Mouse (Mus musculus) cerebellum, adult 18-20 months (tissue): ENCODE measurements around the gene Pdcl3.

Experiments used
- DNase-seq, 2 experiments: peaks; one replicate each; pipeline ENCODE4 v3.0.0; 2021

The Pdcl3 gene

GRCm38 (mm10) chr1:38985308-38985707, at the start of gene Pdcl3:
Gene Pdcl3 (plus strand): TSS chr1:38985608.
- no peak for DNase-seq

- DNase-seq, result peak; percentile 55 to 56
Measured at GRCm38 (mm10) chr1:38936780-38937179, 48.6 kb upstream of the Pdcl3 start.

- no peak for DNase-seq
Measured at GRCm38 (mm10) chr1:38938849-38939248, 46.6 kb upstream of the Pdcl3 start, which contains the start of gene Nms. Gene Nms (plus strand): TSS chr1:38939149.

- no peak for DNase-seq
Measured at GRCm38 (mm10) chr1:38939608-38940007, 45.8 kb upstream of the Pdcl3 start.

- DNase-seq, result no peak
Measured at GRCm38 (mm10) chr1:38956457-38956856, 29.0 kb upstream of the Pdcl3 start.

- DNase-seq, result no peak
Measured at GRCm38 (mm10) chr1:38969116-38969515, 16.3 kb upstream of the Pdcl3 start.

- DNase-seq, result no peak
Measured at GRCm38 (mm10) chr1:38971712-38972111, 13.7 kb upstream of the Pdcl3 start.

- DNase-seq, result no peak
Measured at GRCm38 (mm10) chr1:38972986-38973592, 12.3 kb upstream of the Pdcl3 start.

GRCm38 (mm10) chr1:38979953-38980352, 5.5 kb upstream of the Pdcl3 start:
- DNase-seq, result no peak

GRCm38 (mm10) chr1:38983870-38984269, 1.5 kb upstream of the Pdcl3 start:
- DNase-seq, result no peak

- peak; percentile 98 to 99 for DNase-seq
Measured at GRCm38 (mm10) chr1:38987080-38987864, 1.9 kb downstream of the Pdcl3 start.

- no peak for DNase-seq
Measured at GRCm38 (mm10) chr1:38987865-38988211, 2.4 kb downstream of the Pdcl3 start.

GRCm38 (mm10) chr1:38988357-38988756, 2.9 kb downstream of the Pdcl3 start:
- DNase-seq, result no peak

GRCm38 (mm10) chr1:38992365-38992764, 7.0 kb downstream of the Pdcl3 start:
- DNase-seq, result peak; percentile 38 to 44

GRCm38 (mm10) chr1:39001106-39001505, 15.7 kb downstream of the Pdcl3 start:
- peak; percentile 77 to 81 for DNase-seq

GRCm38 (mm10) chr1:39005751-39006354, 20.4 kb downstream of the Pdcl3 start:
- no peak for DNase-seq

- DNase-seq, result no peak
Measured at GRCm38 (mm10) chr1:39006830-39007829, 21.7 kb downstream of the Pdcl3 start.

- DNase-seq, result peak; percentile 65 to 66
Measured at GRCm38 (mm10) chr1:39010583-39011021, 25.2 kb downstream of the Pdcl3 start.

GRCm38 (mm10) chr1:39012576-39012975, 27.2 kb downstream of the Pdcl3 start:
- DNase-seq, result no peak

GRCm38 (mm10) chr1:39013843-39014242, 28.4 kb downstream of the Pdcl3 start:
- DNase-seq, result no peak

GRCm38 (mm10) chr1:39015529-39015928, 30.1 kb downstream of the Pdcl3 start:
- no peak for DNase-seq

- no peak for DNase-seq
Measured at GRCm38 (mm10) chr1:39017871-39018270, 32.5 kb downstream of the Pdcl3 start.

GRCm38 (mm10) chr1:39025142-39025541, 39.7 kb downstream of the Pdcl3 start:
- DNase-seq, result peak; percentile 26 to 55
